Mouse (Mus musculus) G1E (cell line): ENCODE measurements around the gene Gm38119.

ENCODE experiments used
- CTCF ChIP-seq: IDR thresholded peaks from 2 replicates; pipeline ENCODE4 v1.5.1; 2012; ENCODE audit warnings: low read depth, low read length, inconsistent platforms, mixed read lengths
- GATA1 ChIP-seq: IDR thresholded peaks from 2 replicates; pipeline ENCODE4 v1.6.1; 2012; ENCODE audit warnings: borderline replicate concordance, low read length, inconsistent platforms, mixed read lengths

DNA sequence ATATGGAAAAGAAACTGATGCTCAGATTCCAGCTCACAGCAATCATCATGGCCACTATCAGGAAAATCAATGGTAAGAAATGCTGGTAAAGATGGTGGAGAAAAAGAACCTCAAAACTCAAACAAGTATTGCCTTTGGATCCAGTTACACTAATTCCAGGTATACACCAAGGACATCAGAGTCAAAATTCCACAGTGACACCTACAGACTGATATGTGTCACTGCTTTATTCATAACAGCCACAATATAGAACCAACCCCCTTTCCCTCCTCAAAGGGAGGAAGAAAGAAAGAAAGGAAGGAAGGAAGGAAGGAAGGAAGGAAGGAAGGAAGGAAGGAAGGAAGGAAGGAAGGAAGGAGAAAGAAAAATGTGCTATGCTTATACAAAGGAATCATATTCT lies 23.8 kb downstream of the Gm38119 start:
- TF ChIP-seq CTCF = no peak
- TF ChIP-seq GATA1 = no peak
